Mouse (Mus musculus): ENCODE measurements around the gene Hcrt.
"Not testable (repeated sequence)": the region's sequence is repeated elsewhere in the genome, so short reads cannot be mapped to it uniquely, and the experiment has no call there.

Gene Hcrt

DNA sequence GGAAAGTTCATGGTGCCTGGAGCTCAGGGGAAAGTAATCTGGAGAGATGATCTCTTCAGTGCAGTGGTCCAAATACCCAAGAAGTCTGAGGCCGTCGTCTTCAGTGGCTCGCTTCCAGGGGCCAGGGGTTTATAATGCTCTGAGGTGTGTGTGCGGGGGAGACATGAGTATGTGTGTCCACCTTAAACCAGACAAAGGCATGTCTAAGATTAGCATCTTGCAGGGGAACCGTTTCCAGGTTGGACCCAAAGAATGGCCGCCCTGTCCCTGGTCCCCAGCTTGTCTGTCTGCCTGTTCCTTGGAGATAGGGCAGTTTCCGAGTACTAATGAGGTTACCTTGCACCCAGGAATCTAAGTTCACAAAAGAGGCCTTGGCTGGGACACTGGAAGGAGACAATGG is at the start of gene Hcrt:
Gene Hcrt, minus strand, starts transcription at position 101 of the 400 bp plus-strand sequence.
- no peak for DNase-seq

- DNase-seq: no peak
Observed at GRCm38 (mm10) chr11:100811132-100811531, 48.4 kb upstream of the Hcrt start.

DNA sequence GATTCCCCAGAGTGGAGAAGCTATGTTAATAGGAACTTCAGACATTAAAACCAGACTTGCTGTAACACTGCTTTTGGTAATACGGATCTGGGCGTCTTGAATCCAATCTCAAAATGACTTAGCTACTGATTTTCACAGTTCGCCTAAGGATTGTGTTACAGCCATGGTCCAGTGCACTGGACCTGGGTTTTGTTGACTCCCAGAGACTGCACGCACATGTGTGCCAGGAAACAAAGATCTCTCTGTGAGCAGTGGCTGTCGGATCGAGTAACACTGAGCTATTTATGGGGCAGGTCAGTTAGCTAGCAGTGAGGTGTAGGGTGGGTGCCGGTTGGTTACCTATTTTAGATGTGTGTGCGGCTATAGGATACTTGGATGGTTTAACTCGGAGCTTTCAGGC is 47.8 kb upstream of the Hcrt start:
- no peak for DNase-seq

GRCm38 (mm10) chr11:100806380-100807305 is 43.9 kb upstream of the Hcrt start:
- no peak for DNase-seq

DNA sequence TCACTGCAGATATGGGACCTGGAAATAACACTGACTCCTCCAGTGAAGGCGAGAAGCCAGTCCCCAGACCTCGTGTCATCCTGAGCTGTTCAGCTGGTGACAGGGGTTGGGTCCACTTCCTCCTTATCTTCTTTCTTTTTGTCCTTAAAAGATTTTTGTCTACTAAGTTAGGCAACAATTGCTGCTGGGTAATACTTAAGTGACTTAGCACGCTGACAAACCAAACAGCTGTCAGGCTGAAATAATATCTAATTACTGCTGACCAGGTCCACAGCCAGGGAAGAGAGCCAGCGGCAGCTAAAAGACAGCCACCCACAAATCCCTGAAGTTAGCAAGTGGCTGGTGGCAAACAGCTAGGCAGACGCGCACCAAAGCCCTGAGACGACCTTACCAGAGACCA is 42.8 kb upstream of the Hcrt start:
- no peak for DNase-seq

DNA sequence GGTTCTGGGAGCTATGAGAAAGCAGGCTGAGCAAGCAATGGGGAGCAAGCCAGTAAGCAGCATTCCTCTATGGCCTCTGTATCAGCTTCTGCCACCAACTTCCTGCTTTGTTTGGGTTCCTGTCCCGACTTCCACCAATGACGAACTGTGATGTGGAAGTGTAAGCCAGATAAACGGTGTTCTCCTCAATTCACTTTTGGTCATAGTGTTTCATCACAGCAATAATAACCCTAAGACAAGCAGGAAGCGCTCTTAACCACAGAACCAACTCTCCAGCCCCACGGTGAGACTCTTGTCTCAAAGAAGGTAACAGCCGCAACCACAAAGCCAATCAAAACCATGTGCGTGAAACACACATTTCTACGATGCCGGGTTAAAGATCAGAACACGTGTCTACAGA is 41.7 kb upstream of the Hcrt start:
- DNase-seq: no peak

GRCm38 (mm10) chr11:100799426-100799825 is 36.7 kb upstream of the Hcrt start:
- no peak for DNase-seq

DNA sequence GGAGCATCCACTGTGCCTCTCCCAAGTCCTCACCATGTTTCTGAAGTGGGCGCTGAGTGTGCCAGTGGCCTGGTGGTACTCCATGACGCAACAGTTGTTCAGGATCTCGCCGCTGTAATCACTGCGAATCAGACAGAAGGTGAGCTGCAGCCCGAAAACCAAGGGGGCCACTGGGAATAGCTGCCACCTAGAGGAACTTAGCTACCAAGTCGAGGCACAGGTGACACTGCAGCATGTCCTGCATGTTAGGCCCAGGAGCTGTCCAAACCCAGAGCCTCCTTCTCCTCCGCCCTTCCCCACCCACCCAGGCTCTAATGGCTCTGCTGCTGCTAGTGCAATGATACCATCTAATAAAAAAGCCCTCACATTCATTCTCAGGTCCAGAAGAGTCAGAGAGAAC is 33.9 kb upstream of the Hcrt start:
- DNase-seq: no peak

GRCm38 (mm10) chr11:100795386-100795785 is 32.7 kb upstream of the Hcrt start:
- no peak for DNase-seq

DNA sequence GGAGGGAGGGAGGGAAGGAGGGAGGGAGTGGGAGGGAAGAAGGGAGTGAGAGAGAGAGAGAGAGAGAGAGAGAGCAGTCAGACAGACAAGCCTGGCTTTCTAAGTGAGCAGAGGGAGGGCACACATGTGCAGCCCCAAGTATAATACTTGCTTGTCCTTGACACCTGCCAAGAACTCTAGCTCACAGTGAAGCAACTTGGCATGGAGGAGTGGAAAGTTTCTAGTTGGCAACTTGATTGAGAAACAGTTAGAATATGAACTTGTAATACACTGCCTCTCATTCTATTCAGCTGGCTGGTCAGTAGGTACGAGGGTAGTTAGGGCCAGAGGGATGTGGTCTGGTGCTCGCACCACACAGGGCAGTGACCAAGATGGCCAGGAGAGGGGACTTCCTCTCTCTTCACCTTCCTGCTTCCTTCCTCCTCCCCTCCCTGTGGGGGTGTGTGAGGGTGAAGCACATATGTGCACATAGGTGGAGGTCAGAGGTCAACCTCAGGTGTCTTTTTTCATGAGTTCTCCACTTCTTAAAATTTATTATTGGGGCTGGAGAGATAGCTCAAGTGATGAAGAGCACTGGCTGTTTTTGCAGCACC is 28.8 kb upstream of the Hcrt start:
- DNase-seq: no peak

GRCm38 (mm10) chr11:100790644-100791043 is 27.9 kb upstream of the Hcrt start:
- DNase-seq: not testable (repeated sequence)

DNA sequence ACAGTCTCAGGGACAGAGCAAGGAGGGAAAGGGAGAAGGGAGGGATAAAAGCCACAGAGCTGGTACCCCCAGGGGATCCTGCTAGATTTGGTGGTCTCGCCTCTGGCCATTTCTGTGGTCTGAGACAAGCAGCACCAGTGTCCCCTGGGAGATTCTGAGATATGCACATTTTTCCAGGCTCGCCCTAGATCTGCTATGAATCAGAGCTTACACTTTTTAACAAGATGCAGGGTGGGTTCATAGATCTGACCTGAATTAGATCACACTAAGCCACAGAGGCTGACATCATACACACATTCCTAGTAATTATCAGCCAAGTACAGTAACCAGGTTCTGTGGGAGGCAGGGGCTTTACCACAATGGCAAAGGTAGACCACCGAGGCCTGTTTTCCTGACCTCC is 27.0 kb upstream of the Hcrt start:
- DNase-seq: no peak

DNA sequence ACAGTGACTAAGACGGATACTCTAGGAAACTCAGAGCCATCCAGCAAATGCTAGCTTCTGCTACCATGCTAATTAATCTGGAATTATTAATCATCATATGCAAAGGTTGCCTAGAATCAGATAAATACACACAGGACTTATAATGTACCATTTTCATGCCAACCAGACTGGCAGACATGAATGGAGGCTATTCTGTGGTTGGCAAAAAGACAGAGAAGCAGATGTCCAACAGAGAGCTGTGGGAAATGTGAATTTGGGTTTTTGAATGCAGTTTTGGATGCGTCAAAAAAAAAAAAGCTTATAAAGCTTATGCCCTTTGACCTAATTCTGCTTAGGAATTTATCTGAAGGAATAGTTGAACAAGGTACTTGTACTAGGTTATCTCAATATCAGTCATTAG is 23.0 kb upstream of the Hcrt start:
- DNase-seq: no peak

GRCm38 (mm10) chr11:100784286-100784685 is 21.6 kb upstream of the Hcrt start:
- no peak for DNase-seq

- no peak for DNase-seq
Observed at GRCm38 (mm10) chr11:100782568-100782967, 19.8 kb upstream of the Hcrt start.

DNA sequence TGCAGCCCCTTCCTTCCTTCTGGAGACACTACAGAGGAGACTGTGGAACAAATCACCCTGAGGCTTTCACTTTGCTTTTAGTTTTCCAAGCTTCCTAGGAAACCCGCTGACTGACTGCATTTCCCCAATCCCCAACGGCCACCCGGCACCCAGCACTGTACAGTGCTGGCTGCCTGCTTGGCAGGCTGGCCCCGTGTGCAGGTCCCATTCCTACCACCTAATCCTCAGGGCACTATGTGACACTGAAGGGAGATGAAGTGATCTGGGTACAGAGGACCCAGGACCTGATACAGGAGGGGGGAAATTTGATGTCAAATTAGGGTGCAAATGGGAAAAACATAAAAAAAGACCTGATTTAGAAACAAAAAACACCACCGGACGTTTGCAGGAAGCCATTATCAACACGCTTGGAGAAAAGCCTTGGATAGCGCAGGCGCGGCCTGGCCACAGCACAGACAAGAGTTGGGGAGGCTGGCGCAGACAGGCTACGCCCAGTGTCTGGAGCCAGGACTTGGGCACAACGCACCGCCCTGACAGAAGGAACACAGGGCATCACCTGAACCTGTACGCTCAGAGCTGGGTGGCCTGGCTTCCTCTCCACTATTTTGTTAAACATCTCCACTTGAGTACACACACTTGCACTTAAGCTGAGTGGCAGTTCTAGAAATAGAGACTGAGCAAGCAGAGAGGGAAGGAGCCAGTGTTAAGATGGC is 19.2 kb upstream of the Hcrt start:
- no peak for DNase-seq

DNA sequence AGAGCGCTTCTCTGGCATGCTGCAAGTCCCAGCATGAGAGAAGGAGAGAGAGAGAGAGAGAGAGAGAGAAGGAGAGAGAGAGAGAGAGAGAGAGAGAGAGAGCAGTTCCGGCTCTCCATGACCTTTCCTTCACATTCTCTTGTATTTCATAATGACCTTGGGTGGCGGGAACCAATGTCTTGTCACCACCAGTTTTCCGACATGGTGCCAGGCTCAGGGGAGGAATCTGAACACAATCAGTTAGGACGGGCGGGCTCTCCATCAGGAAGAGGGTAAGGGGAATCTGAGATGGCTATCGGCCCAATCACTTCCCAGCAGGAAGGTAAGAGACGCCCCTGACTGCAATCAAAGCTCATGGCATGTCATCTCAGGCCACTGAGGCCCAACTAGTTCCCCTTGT is 17.5 kb upstream of the Hcrt start:
- DNase-seq: no peak

GRCm38 (mm10) chr11:100778069-100778468 is 15.3 kb upstream of the Hcrt start:
- no peak for DNase-seq

- no peak for DNase-seq
Observed at GRCm38 (mm10) chr11:100775921-100776320, 13.2 kb upstream of the Hcrt start.

DNA sequence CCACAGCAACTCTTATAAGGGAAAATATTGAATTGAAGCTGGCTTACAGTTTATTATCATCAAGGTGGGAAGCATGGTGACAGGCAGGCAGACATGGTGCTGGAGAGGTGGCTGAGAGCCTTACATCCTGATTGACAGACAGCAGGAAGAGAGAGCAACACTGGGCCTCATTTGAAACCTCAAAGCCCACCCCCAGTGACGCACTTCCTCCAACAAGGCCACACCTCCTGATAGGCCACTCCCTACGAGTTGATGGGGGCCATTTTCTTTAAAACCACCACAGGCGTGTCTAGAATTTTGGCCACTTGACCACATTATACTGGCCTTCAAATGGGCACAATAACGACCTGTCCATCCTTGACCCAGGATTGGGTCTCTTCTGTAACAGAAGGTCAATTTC is 11.5 kb upstream of the Hcrt start:
- no peak for DNase-seq

GRCm38 (mm10) chr11:100770646-100771408 is 8.1 kb upstream of the Hcrt start, which contains the start of gene Ghdc:
Gene Ghdc (minus strand): TSS chr11:100770957.
- peak; percentile 74 for DNase-seq

GRCm38 (mm10) chr11:100769980-100770379 is 7.2 kb upstream of the Hcrt start:
- DNase-seq: no peak

DNA sequence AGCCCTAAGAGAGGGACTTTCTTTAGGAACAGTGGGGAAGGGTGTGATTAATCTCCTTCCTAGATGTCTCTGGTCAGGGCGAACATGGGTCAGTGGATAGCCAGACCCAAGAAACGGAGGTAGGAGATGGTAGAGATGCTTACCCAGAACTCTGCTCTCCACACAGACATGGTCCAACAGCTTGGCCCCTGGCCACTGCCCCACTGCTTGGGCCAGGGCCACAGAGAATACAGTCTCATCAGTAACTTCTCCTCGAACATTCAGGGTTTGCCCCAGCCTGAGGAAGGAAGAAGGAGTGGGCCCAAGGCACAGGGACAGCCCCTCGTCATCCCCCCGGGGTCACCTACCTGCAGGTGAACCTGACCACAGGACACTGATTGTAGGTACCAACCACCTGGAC is 5.1 kb upstream of the Hcrt start:
- DNase-seq: no peak

Measured in right cerebral cortex, postnatal 25 days (tissue).